Mouse (Mus musculus) heart, embryonic 15.5 days (tissue): ENCODE measurements around the gene Ankrd2. TPM values are rescaled to one million over a fixed set of nuclear protein-coding genes. Genes with fewer than 3 reads are reported as not detected.

ENCODE experiments used
- ATAC-seq: fragments of 200-750 bp; cut with Nextera tagmentation; replicated peaks from 2 replicates; pipeline ENCODE4 v1.8.0; 2017; ENCODE audit warnings: low read depth, moderate TSS enrichment; ENCODE audit not compliant: insufficient number of reproducible peaks, insufficient read depth, low FRiP score
- H3K27ac ChIP-seq: fragments of 300-500 bp; sonication (generic); 2 replicates; pipeline ENCODE4 v1.5.1; 2015; ENCODE audit warnings: mild to moderate bottlenecking, inconsistent platforms
- H3K27me3 ChIP-seq: fragments of 300-500 bp; sonication (generic); 2 replicates; pipeline ENCODE4 v1.6.1; 2015; ENCODE audit warnings: inconsistent platforms
- H3K36me3 ChIP-seq: fragments of 300-500 bp; sonication (generic); 2 replicates; pipeline ENCODE4 v1.6.1; 2015; ENCODE audit warnings: mild to moderate bottlenecking, inconsistent platforms
- H3K4me1 ChIP-seq: fragments of 300-500 bp; sonication (generic); replicated peaks from 2 replicates; pipeline ENCODE4 v1.6.1; 2015; ENCODE audit warnings: inconsistent platforms
- H3K4me2 ChIP-seq: fragments of 300-500 bp; sonication (generic); 2 replicates; pipeline ENCODE4 v1.6.1; 2015; ENCODE audit warnings: inconsistent platforms, mild to moderate bottlenecking, moderate library complexity
- H3K4me3 ChIP-seq: fragments of 300-500 bp; sonication (generic); 2 replicates; pipeline ENCODE4 v1.5.1; 2015; ENCODE audit warnings: mild to moderate bottlenecking, inconsistent platforms
- H3K9ac ChIP-seq: fragments of 300-500 bp; sonication (generic); 2 replicates; pipeline ENCODE4 v1.6.1; 2015; ENCODE audit warnings: mild to moderate bottlenecking, inconsistent platforms
- H3K9me3 ChIP-seq: fragments of 300-500 bp; sonication (generic); replicated peaks from 2 replicates; pipeline ENCODE4 v1.6.1; 2016; ENCODE audit warnings: inconsistent platforms
- WGBS: fragments of 180-500 bp; shearing (Covaris S2); methylation state at CpG from one replicate; pipeline ENCODE4 v1.1.7; 2015; ENCODE audit warnings: mixed read lengths; 5-methylcytosine and 5-hydroxymethylcytosine counted together
- polyA plus RNA-seq: library from polyadenylated mRNA; unstranded; fragments of >200 nt; fragmentation: Nextera tagmentation; extraction: Ambion mirVana; gene quantifications from 2 replicates; pipeline ENCODE4 v1.2.1, GENCODE M21; 2015

The Ankrd2 gene
- polyA plus RNA-seq, 1 experiment from 2014 or later: not detected

DNA sequence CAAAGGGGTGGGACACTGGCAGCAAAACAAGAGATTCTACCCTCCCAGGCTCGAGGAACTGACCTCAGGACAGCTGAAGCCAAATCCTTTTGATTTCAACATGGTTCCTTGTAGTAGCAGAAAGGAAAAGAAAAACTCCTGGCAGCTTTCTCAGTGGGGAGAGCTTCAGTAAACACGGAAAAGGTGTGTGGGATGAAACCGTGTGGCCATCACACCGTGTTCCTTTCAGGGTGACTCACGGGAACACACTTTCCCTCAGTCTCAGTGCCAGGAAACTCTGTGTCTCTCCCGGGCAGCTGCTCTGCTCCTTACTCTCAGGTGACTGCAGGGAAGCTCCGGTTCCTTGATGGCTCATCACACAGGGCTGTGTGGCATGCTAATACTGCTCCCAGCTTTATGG lies 22.6 kb downstream of the Ankrd2 start:
- no peak overlapping the region for H3K27ac ChIP-seq
- H3K9ac ChIP-seq: no peak overlapping the region
- WGBS: 55% methylated on average over 7 of the region's 7 CpGs
- H3K9me3 ChIP-seq: no peaks in the 10 kb centered on the region
- 0 out of 2 replicates have a peak, but pooled peaks cover 4% of the 10 kb centered on the region for H3K4me1 ChIP-seq
- H3K4me3 ChIP-seq: no peak overlapping the region
- H3K36me3 ChIP-seq: no peaks in the 10 kb centered on the region
- no peak overlapping the region for H3K4me2 ChIP-seq
- ATAC-seq: no peak
- H3K27me3 ChIP-seq: no peaks in the 10 kb centered on the region

DNA sequence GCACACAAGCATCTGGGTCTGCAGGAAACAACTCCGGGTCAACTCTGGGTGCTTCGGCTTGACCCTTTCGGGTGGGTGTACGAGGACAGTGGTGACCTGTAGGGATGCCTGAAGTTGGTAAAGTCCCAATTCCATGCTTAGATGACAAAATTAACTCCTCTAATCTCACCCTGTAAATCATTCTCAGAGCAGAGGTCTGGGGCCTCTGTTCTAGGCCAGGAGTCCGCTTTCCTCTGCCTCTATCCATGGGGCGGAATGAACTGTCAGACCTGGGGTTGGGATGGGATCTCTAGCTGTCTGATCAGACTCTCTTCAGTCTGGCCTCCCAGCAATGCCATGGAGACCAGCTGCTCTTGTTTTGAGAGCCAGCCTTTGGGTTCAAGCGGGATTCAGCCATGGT lies 25.6 kb downstream of the Ankrd2 start:
- no peak overlapping the region for H3K27ac ChIP-seq
- ATAC-seq: no peak
- 90% methylated on average over 7 of the region's 7 CpGs for WGBS

DNA sequence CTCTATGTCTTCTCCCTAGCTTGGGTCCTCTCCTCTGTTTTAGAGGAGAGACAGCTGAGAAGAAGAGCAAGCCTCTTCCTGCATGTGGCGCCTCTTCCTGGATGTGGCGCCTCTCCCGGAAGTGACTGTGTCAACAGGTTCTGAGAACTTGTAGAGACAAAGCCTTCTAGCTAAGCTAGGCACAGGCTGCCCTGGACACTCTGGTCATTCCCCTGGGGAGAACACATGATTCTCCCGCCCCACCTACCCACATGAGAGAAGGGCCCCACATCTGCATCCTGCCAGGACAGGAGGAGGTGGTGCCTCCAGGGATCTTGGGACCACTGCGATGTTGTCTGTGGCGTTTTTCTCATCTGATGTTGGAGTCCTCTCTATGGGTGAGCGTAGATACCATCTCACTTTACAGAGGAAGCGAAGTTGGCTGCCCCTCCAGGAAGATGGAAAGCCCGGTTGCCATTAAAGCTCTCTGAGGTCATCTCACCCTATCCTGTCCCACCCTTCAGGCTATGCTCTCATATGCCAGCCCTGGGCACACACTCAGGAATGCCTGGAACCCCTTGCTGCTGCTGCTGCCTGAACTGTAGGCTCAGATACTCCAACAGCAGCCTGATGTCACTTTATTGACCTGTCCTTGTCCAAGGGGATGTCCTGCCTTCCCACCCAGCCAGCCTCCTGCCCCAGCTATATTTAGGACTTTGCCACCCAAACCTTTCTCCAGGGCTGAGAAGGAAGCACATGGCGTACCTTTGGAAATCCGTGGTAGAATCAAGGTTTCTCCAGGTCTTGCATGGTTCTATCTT lies 32.8 kb downstream of the Ankrd2 start:
- Histone ChIP-seq H3K36me3 (no peaks in the 10 kb centered on the region), H3K4me3 (no peak overlapping the region), H3K27me3 (no peaks in the 10 kb centered on the region), H3K4me2 (peak overlapping the region; percentile 14; the same call in 1 of the 2 replicates), H3K9ac (no peak overlapping the region), H3K27ac (no peak overlapping the region), H3K4me1 (peaks cover 7% of the 10 kb centered on the region; the same call in 1 of the 2 replicates), H3K9me3 (no peaks in the 10 kb centered on the region)
- WGBS: 65% methylated on average over 11 of the region's 11 CpGs
- ATAC-seq: no peak

More for the DNA sequence above, 25.6 kb downstream of the Ankrd2 start:
- no peak overlapping the region for H3K4me3 ChIP-seq
- no peaks in the 10 kb centered on the region for H3K27me3 ChIP-seq
- H3K9me3 ChIP-seq: no peaks in the 10 kb centered on the region
- H3K9ac ChIP-seq: no peak overlapping the region
- no peak overlapping the region for H3K4me2 ChIP-seq
- no peaks in the 10 kb centered on the region for H3K4me1 ChIP-seq
- H3K36me3 ChIP-seq: no peaks in the 10 kb centered on the region

DNA sequence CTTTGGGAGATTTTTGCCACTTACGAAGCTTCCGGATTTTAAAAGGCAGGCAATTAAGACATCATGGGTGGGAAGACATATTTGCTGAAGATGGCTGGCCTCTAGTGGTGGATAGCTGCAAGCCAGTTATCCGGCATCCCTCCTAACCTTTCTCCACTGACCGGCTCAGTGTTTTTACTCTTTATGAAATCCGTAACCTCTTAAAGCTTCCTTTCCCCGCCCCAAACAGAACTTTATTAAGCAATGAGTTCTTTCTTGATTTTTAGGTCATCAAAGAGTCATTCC lies 33.4 kb downstream of the Ankrd2 start:
- Histone ChIP-seq H3K4me1 (peaks cover 7% of the 10 kb centered on the region; the same call in 1 of the 2 replicates), H3K27ac (no peak overlapping the region), H3K9ac (no peak overlapping the region), H3K36me3 (no peaks in the 10 kb centered on the region), H3K4me2 (peak overlapping the region; percentile 14; the same call in 1 of the 2 replicates), H3K27me3 (no peaks in the 10 kb centered on the region), H3K9me3 (no peaks in the 10 kb centered on the region), H3K4me3 (no peak overlapping the region)
- WGBS: 44% methylated on average over 6 of the region's 6 CpGs
- ATAC-seq: no peak

DNA sequence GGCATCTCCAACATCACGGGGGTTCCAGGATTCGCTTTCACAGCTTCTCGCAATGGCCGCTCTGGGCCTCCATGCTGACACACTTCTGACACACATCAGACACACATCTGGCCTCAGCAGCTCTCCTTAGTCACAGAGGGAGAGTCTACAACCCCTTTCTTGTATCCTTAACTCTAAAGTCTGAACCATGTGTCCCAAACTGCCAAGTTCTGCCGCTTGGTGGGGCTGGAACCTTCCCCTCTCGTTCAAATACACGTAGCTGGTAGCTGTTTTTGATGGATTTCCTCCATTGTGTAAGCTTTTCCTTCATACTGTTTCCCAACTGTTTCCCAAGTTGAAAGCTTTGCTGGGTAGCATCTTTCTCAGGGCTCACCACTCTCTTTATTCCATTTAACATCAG lies 35.4 kb downstream of the Ankrd2 start:
- Histone ChIP-seq H3K27me3 (no peaks in the 10 kb centered on the region), H3K4me3 (no peak overlapping the region), H3K4me1 (peaks cover 7% of the 10 kb centered on the region; the same call in 1 of the 2 replicates), H3K9ac (no peak overlapping the region), H3K9me3 (no peaks in the 10 kb centered on the region), H3K27ac (no peak overlapping the region), H3K36me3 (0 out of 2 replicates have a peak, but pooled peaks cover 3% of the 10 kb centered on the region), H3K4me2 (no peak overlapping the region)
- no peak for ATAC-seq
- WGBS: 65% methylated on average over 7 of the region's 7 CpGs

DNA sequence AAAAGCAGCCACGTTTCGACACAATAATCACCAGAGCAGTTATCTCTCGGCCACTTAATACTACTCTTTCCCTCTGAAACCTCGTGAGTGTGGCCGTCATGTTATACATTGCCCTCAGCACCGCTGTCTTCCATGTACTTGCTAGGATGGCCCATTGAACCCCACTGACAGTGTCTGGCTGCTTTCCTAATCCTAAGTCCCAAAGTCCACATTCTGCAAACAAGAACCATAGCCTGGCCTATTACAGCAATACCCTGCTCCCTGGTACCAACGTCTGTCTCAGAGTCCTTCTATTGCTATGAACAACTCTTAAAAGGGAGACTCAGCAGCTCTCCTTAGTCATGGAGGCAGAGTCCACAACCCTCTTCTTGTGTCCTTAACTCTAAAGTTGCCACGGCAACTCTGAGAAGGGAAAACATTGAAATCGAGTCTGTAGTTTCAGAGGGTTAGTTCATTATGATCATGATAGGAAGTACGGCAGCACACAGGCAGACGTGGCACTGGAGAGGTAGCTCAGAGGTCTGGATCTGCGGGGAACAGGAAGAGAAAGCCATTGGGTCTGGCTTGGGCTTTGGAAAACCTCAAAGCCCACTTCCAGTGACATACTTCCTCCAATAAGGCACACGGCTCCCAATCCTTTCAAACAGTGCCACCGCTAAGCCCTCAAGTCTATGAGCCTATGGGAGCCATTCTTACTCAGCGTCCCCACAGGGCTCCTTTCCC lies 36.2 kb downstream of the Ankrd2 start:
- Histone ChIP-seq H3K4me3 (no peak overlapping the region), H3K9ac (no peak overlapping the region), H3K27ac (no peak overlapping the region), H3K27me3 (no peaks in the 10 kb centered on the region), H3K36me3 (0 out of 2 replicates have a peak, but pooled peaks cover 3% of the 10 kb centered on the region), H3K4me1 (peaks cover 7% of the 10 kb centered on the region; the same call in 1 of the 2 replicates), H3K4me2 (no peak overlapping the region), H3K9me3 (no peaks in the 10 kb centered on the region)
- no peak for ATAC-seq
- 71% methylated on average over 15 of the region's 15 CpGs for WGBS

DNA sequence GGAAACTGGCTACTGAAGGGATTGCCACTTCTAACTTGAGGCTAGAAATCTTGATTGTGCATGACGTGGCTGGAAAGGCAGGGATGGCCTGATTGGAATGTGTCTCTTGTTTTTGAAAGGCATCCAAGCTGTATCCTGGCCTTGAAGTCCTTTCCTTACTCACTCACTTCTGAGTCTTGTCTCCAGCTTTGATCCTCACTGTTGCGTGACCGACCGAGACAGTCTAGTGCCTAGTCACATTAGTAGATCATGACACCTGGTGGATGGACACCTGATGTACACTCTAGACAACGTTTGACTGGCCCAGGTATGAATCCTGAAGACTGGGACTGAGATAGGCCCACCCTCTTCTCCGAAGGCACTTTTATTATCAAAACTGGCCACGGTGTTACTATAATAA lies 37.0 kb downstream of the Ankrd2 start:
- ATAC-seq: no peak

DNA sequence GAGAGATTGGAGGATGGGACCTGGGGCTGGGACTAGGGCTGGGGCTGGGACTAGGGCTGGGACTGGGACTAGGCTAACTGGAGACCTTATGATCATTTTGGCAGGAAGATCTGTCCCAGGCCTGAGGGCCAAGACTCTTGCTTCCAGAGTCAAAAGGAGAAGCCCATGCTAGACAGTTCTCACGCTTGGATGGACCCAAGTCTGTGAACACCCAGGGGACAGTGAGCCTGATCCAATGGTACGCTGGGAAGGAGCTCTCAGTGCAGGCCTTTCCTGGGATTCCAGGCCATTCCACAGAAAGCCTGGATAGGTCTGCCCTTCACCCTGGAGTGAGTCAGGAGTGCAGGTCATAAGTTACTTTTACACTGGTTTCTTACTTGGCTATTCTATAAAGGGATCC lies 39.3 kb downstream of the Ankrd2 start:
- H3K27ac ChIP-seq: no peak overlapping the region
- 91% methylated on average over 2 of the region's 2 CpGs for WGBS
- no peaks in the 10 kb centered on the region for H3K27me3 ChIP-seq
- H3K9ac ChIP-seq: no peak overlapping the region
- H3K4me2 ChIP-seq: no peak overlapping the region
- no peaks in the 10 kb centered on the region for H3K9me3 ChIP-seq
- no peak overlapping the region for H3K4me3 ChIP-seq
- no peak for ATAC-seq
- H3K36me3 ChIP-seq: 0 out of 2 replicates have a peak, but pooled peaks cover 3% of the 10 kb centered on the region
- H3K4me1 ChIP-seq: no peaks in the 10 kb centered on the region

More for the DNA sequence above, 37.0 kb downstream of the Ankrd2 start:
- Histone ChIP-seq H3K9me3 (no peaks in the 10 kb centered on the region), H3K4me1 (peaks cover 7% of the 10 kb centered on the region; the same call in 1 of the 2 replicates), H3K27ac (no peak overlapping the region), H3K27me3 (no peaks in the 10 kb centered on the region), H3K36me3 (0 out of 2 replicates have a peak, but pooled peaks cover 3% of the 10 kb centered on the region), H3K4me2 (no peak overlapping the region), H3K4me3 (no peak overlapping the region), H3K9ac (no peak overlapping the region)
- WGBS: 63% methylated on average over 7 of the region's 7 CpGs

DNA sequence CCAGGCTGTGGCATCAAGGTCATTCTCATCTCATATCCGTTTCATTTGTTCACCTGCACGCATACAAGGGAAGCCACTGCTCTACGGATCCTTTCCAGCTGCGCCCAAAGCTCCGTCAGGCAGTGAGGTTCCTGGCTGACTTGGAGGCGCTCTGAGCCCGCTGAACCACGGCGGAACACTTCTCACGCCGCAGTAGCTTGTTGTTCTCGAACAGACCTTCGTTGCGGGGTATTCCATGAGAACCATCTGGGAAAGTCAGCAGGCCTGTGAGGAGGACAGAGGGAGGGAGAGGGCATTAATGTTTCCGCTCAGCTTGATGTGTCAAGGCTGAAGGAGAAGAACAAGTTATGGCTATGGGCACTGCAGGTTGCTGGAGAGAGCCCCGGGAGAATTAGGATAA lies 40.2 kb downstream of the Ankrd2 start:
- H3K27me3 ChIP-seq: no peaks in the 10 kb centered on the region
- WGBS: 87% methylated on average over 16 of the region's 16 CpGs
- no peaks in the 10 kb centered on the region for H3K9me3 ChIP-seq
- H3K36me3 ChIP-seq: 0 out of 2 replicates have a peak, but pooled peaks cover 3% of the 10 kb centered on the region
- no peak overlapping the region for H3K4me3 ChIP-seq
- no peaks in the 10 kb centered on the region for H3K4me1 ChIP-seq
- no peak for ATAC-seq
- H3K27ac ChIP-seq: no peak overlapping the region
- H3K4me2 ChIP-seq: no peak overlapping the region
- no peak overlapping the region for H3K9ac ChIP-seq

DNA sequence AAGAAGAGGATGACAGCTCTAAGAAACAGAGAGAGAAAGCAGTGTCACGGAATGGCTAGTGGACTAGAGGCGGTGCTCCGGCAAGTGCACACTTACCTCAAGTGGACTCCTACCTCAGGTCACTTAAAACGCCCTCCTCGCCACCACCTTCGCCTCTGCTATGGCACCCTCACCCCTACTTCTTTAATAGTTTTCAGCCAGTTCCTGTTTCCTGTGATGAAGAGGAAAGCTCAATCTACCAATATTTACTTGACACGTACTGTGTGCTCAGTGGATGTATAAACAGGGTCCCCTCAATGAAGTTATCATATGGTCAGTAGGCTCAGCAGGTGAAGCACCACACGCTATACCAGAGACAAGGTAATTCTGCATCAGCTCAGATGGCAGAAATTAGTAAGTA lies 42.8 kb downstream of the Ankrd2 start:
- Histone ChIP-seq H3K4me3 (no peak overlapping the region), H3K36me3 (0 out of 2 replicates have a peak, but pooled peaks cover 3% of the 10 kb centered on the region), H3K4me1 (no peaks in the 10 kb centered on the region), H3K9ac (no peak overlapping the region), H3K4me2 (no peak overlapping the region), H3K27ac (no peak overlapping the region), H3K27me3 (no peaks in the 10 kb centered on the region), H3K9me3 (no peaks in the 10 kb centered on the region)
- no peak for ATAC-seq
- 94% methylated on average over 8 of the region's 8 CpGs for WGBS

DNA sequence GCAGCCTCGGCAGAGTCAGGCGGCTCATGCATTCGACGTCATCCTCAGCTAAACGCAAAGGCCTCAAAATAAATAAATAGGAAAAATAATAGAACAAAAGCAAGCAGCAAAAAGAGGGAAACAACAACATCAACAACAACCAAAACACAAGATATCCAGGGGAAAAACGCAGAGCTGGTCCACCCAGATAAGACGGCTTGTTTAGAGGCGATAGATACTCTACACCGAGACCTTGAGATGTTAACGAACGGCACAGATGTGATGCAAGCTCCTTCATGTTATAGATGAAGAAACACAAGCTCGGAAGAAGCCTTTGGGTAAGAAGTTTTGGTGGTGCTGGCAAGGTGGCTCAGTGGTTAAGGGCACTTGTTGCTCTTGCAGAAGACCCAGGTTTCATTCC lies 43.2 kb downstream of the Ankrd2 start:
- Histone ChIP-seq H3K9ac (no peak overlapping the region), H3K27ac (no peak overlapping the region), H3K4me2 (no peak overlapping the region), H3K36me3 (0 out of 2 replicates have a peak, but pooled peaks cover 3% of the 10 kb centered on the region), H3K27me3 (no peaks in the 10 kb centered on the region), H3K4me1 (no peaks in the 10 kb centered on the region), H3K4me3 (no peak overlapping the region), H3K9me3 (no peaks in the 10 kb centered on the region)
- WGBS: 92% methylated on average over 12 of the region's 12 CpGs
- ATAC-seq: no peak
